Mouse (Mus musculus) kidney, adult 2 months (tissue): ENCODE measurements around the gene Rfesd.

ENCODE experiments used
- CTCF ChIP-seq: fragments of 200-500 bp; conservative IDR thresholded peaks from 2 replicates; pipeline ENCODE4 v1.5.1; 2011; ENCODE audit warnings: low read depth, mild to moderate bottlenecking, control low read depth, low read length, moderate library complexity, mixed read lengths; ENCODE audit not compliant: insufficient read depth, insufficient read length
- POLR2A ChIP-seq: fragments of 200-500 bp; IDR thresholded peaks from one replicate; pipeline ENCODE4 v1.6.1; 2011; ENCODE audit warnings: low read depth, low read length, control low read depth

- TF ChIP-seq CTCF (no peak), POLR2A (no peak)
These were observed 30.4 kb downstream of the Rfesd start for GRCm38 (mm10) chr13:75988096-75988495.
